22 mouse cellular contexts compared by ENCODE assay signal in the genomic region with DNA sequence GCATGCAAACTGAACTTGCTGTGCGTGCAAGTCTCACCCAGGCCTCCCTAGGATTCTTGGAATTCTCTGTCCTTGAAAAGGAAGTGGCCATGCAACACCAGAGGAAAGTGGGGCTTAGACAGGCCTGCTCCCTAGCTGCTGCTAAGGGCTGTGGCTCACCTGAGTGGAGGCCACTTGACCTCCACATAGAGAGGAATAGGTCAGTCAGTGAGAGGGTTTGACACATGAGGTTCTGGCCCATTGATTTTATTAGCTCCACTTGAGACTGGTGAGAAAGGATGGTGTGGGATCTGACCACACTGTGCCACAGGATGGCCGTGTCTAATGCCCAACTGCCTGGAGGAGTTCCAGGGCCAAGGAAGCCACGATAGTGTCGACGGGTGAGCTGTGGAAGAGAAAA. TPM values are rescaled to one million over a fixed set of nuclear protein-coding genes. Genes with fewer than 3 reads are reported as not detected.
DNase-seq lines count a peak whose midpoint lies in the region; ATAC-seq lines count a peak whose summit lies in the region.
"Had no signal": no experiment of that assay in that cellular context is flagged by ENCODE, and none has a peak within 500 bp of the region (broad histone marks: within the 10 kb centered on the region; RNA-seq: fewer than 3 reads in every experiment).

No protein-coding gene starts in this region.

- no peaks in the 10 kb centered on the region for H3K9me3 ChIP-seq in heart, embryonic 10.5 days
- H3K9me3 ChIP-seq in kidney, embryonic 14.5 days (ENCODE audit: control insufficient read depth, low read length) = no peaks in the 10 kb centered on the region
- no peaks in the 10 kb centered on the region for H3K9me3 ChIP-seq in neural tube, embryonic 15.5 days (replicated peaks)
- H3K9me3 ChIP-seq: limb, embryonic 12.5 days; midbrain, embryonic 12.5 days had no signal

- DNase-seq in heart, embryonic 10.5 days (ENCODE audit: low spot score) = no peak
- no peak for DNase-seq in heart, postnatal 4 days
- DNase-seq in kidney, postnatal 10 days = no peak
- peak; percentile 44 to 53 for DNase-seq in lung, adult 18-20 months
- DNase-seq in lung, postnatal 10 days = no peak
- DNase-seq in neural tube, embryonic 10.5 days (ENCODE audit: extremely low spot score, low spot score) = no peak
- DNase-seq: cerebellum, adult 11 months; cerebellum, adult 9-10 months; cerebellum, postnatal 36 days; kidney, adult 9 months; lung, postnatal 14 days; right cerebral cortex, postnatal 4 days; thymus, adult 18-20 months; thymus, postnatal 25 days had no signal

- no peaks in the 10 kb centered on the region for H3K27me3 ChIP-seq in heart, embryonic 10.5 days (ENCODE audit: insufficient read depth, poor library complexity, severe bottlenecking)
- H3K27me3 ChIP-seq in kidney, embryonic 14.5 days (ENCODE audit: control insufficient read depth, insufficient read depth, low read length) = no peaks in the 10 kb centered on the region
- no peaks in the 10 kb centered on the region for H3K27me3 ChIP-seq in neural tube, embryonic 15.5 days (replicated peaks)
- H3K27me3 ChIP-seq: limb, embryonic 12.5 days; midbrain, embryonic 12.5 days had no signal

- H3K36me3 ChIP-seq in heart, embryonic 10.5 days = peaks cover 97% of the 10 kb centered on the region
- H3K36me3 ChIP-seq in kidney, embryonic 14.5 days (ENCODE audit: control insufficient read depth, insufficient read depth, low read length) = peaks cover 97% of the 10 kb centered on the region
- peaks cover 61% of the 10 kb centered on the region for H3K36me3 ChIP-seq in neural tube, embryonic 15.5 days

- WGBS in heart, embryonic 10.5 days = 78% methylated on average over 5 of the region's 5 CpGs
- WGBS in kidney, embryonic 14.5 days = 50% methylated on average over 5 of the region's 5 CpGs
- 76% methylated on average over 5 of the region's 5 CpGs for WGBS in neural tube, embryonic 15.5 days

- no peak overlapping the region for H3K9ac ChIP-seq in kidney, embryonic 14.5 days (ENCODE audit: low read depth, low read length)
- no peak overlapping the region for H3K9ac ChIP-seq in neural tube, embryonic 15.5 days (replicated peaks)
- H3K9ac ChIP-seq: limb, embryonic 12.5 days; midbrain, embryonic 12.5 days had no signal

- peak; percentile 18; the same call in 1 of the 2 replicates for ATAC-seq in kidney, embryonic 14.5 days (ENCODE audit: low FRiP score, low TSS enrichment)
- no peak for ATAC-seq in neural tube, embryonic 15.5 days (ENCODE audit: low FRiP score)
- ATAC-seq: forebrain, embryonic 16.5 days; hindbrain, embryonic 16.5 days had no signal

- H3K4me3 ChIP-seq in heart, embryonic 10.5 days = no peak overlapping the region
- no peak overlapping the region for H3K4me3 ChIP-seq in kidney, embryonic 14.5 days (ENCODE audit: low read length)
- H3K4me3 ChIP-seq in neural tube, embryonic 15.5 days (replicated peaks) = no peak overlapping the region
- H3K4me3 ChIP-seq: limb, embryonic 12.5 days; midbrain, embryonic 12.5 days had no signal

- peak overlapping the region; percentile 44; the same call in 1 of the 2 replicates for H3K27ac ChIP-seq in heart, embryonic 10.5 days
- no peak overlapping the region for H3K27ac ChIP-seq in kidney, embryonic 14.5 days (ENCODE audit: low read depth, low read length)
- 0 out of 2 replicates have a peak overlapping the region, but pooled peaks have one; percentile 9 for H3K27ac ChIP-seq in neural tube, embryonic 15.5 days (replicated peaks)
- H3K27ac ChIP-seq: limb, embryonic 12.5 days; stomach, postnatal 0 days had no signal

- no peak overlapping the region for H3K4me2 ChIP-seq in kidney, embryonic 14.5 days (replicated peaks; ENCODE audit: low read depth, low read length)
- H3K4me2 ChIP-seq in neural tube, embryonic 15.5 days = no peak overlapping the region
- H3K4me2 ChIP-seq: limb, embryonic 12.5 days; liver, embryonic 11.5 days; midbrain, embryonic 12.5 days had no signal

- H3K4me1 ChIP-seq in heart, embryonic 10.5 days = peaks cover 57% of the 10 kb centered on the region
- H3K4me1 ChIP-seq in kidney, embryonic 14.5 days (ENCODE audit: control insufficient read depth, insufficient read depth, low read length) = peaks cover 15% of the 10 kb centered on the region
- peaks cover 29% of the 10 kb centered on the region for H3K4me1 ChIP-seq in neural tube, embryonic 15.5 days

RNA-seq across cellular contexts. Expression of gene Ctnnb1, which starts 35.2 kb away (rescaled TPM):
- polyA plus RNA-seq in heart, embryonic 10.5 days (2016; fragmentation: Nextera tagmentation; extraction: Ambion mirVana) = 390 and 445 TPM in 2 replicates
- total RNA-seq in heart, postnatal 4 days (2021) = 100 to 1,000 TPM; 632 to 676 TPM
- 479 and 740 TPM in 2 replicates for polyA plus RNA-seq in kidney, embryonic 14.5 days (2014; fragmentation: Nextera tagmentation; extraction: Ambion mirVana)
- 288 and 326 TPM in 2 replicates for polyA plus RNA-seq in neural tube, embryonic 15.5 days (2015; fragmentation: Nextera tagmentation; extraction: Ambion mirVana)

Comparison
In these comparisons a context has a peak if more than half of its experiments do, and no peak if none do; other contexts are left out.
1. DNase-seq: peak in lung, adult 18-20 months (2 of 2); none in heart, embryonic 10.5 days (single experiment), heart, postnatal 4 days (single experiment), kidney, postnatal 10 days (single experiment), lung, postnatal 10 days (single experiment) and neural tube, embryonic 10.5 days (single experiment).